Mouse (Mus musculus): ENCODE results near the gene Prmt6. TPM values are rescaled to one million over a fixed set of nuclear protein-coding genes. Genes with fewer than 3 reads are reported as not detected.

Prmt6 gene
- polyA plus RNA-seq (2014; fragmentation: Illumina TruSeq; extraction: RNeasy Lipid Tissue Mini Kit (QIAGEN cat#74804); ENCODE audit: low read depth, low replicate concordance), result 15.1 TPM

GRCm38 (mm10) chr3:110250839-110251700 lies at the start of gene Prmt6:
Prmt6 (minus strand) TSS chr3:110250998.

Other genes with a start within 250 kb of the Prmt6 start
- gene Ntng1, start 107.0 kb downstream of the Prmt6 start, polyA plus RNA-seq (2014; fragmentation: Illumina TruSeq; extraction: RNeasy Lipid Tissue Mini Kit (QIAGEN cat#74804); ENCODE audit: low read depth, low replicate concordance), result 0.36 TPM